Mouse (Mus musculus) liver, adult (tissue): ENCODE measurements around the gene Ankzf1.

Experiments
- GATA4 ChIP-seq: IDR thresholded peaks from 2 replicates; pipeline ENCODE4 v1.6.1; 2014; ENCODE audit warnings: mild to moderate bottlenecking, low read length; ENCODE audit not compliant: insufficient replicate concordance

Ankzf1 gene

GRCm38 (mm10) chr1:75180741-75181140 is 11.2 kb upstream of the Ankzf1 start:
- TF ChIP-seq GATA4 = no peak

- no peak for TF ChIP-seq GATA4
These were observed 10.5 kb upstream of the Ankzf1 start for GRCm38 (mm10) chr1:75181377-75181870.

GRCm38 (mm10) chr1:75182160-75182559 is 9.8 kb upstream of the Ankzf1 start:
- no peak for TF ChIP-seq GATA4

GRCm38 (mm10) chr1:75185495-75185894 is 6.5 kb upstream of the Ankzf1 start:
- no peak for TF ChIP-seq GATA4

- no peak for TF ChIP-seq GATA4
These were observed 4.8 kb upstream of the Ankzf1 start for GRCm38 (mm10) chr1:75187126-75187525.

- TF ChIP-seq GATA4 = no peak
These were observed 4.0 kb upstream of the Ankzf1 start for GRCm38 (mm10) chr1:75187914-75188483.

- TF ChIP-seq GATA4 = no peak
These were observed 1.4 kb upstream of the Ankzf1 start for GRCm38 (mm10) chr1:75190577-75190976.

- no peak for TF ChIP-seq GATA4
These were observed 711 bp upstream of the Ankzf1 start for GRCm38 (mm10) chr1:75191258-75191621.

- TF ChIP-seq GATA4 = no peak
These were observed 501 bp downstream of the Ankzf1 start for GRCm38 (mm10) chr1:75192452-75192851.

GRCm38 (mm10) chr1:75201236-75201635 is 9.3 kb downstream of the Ankzf1 start:
- TF ChIP-seq GATA4 = no peak

- TF ChIP-seq GATA4 = no peak
These were observed 17.2 kb downstream of the Ankzf1 start for GRCm38 (mm10) chr1:75208967-75209678.

- no peak; the same call in 1 of the 2 replicates for TF ChIP-seq GATA4
These were observed 18.5 kb downstream of the Ankzf1 start, which contains the start of the genes Glb1l and Stk16 for GRCm38 (mm10) chr1:75210136-75211087. Glb1l (minus strand) TSS chr1:75210813. Stk16 (plus strand) TSS chr1:75210838.

GRCm38 (mm10) chr1:75211141-75211708 is 19.3 kb downstream of the Ankzf1 start:
- no peak for TF ChIP-seq GATA4

- TF ChIP-seq GATA4 = no peak
These were observed 20.6 kb downstream of the Ankzf1 start for GRCm38 (mm10) chr1:75212542-75212941.

GRCm38 (mm10) chr1:75213096-75213495 is 21.1 kb downstream of the Ankzf1 start:
- no peak for TF ChIP-seq GATA4
